Mouse (Mus musculus): ENCODE measurements around the gene Agbl4.

The Agbl4 gene

DNA sequence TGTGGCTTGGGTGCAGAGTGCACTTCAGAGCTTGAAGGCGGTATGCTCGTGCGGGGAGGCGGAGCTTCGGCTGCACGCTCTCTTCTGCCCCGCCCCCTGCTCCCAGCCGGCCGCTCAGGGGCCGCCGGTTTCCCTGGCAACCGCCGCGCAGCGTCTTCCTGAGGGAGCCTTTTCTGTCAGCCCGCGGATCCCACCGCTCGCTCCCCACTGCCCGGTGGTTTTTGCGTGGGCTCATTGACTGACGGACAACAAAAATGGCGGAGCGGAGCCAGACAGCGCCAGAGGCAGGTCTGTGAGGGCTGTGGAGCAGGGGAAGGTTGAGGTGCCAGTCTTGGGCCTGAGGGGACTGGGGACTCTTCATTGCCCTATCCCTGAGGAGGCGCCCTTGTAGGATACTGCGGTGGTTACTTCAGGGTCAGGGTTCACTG, at the start of gene Agbl4:
TSS of gene Agbl4 (plus strand) at position 44 of the 428 bp plus-strand sequence.
- peak; percentile 76 to 83 for DNase-seq (ENCODE audit: low spot score in 2 of 2)

- peak; percentile 5 to 7 for DNase-seq (ENCODE audit: low spot score in 2 of 2)
These were observed 46.6 kb upstream of the Agbl4 start for GRCm38 (mm10) chr4:110350856-110351177.

DNA sequence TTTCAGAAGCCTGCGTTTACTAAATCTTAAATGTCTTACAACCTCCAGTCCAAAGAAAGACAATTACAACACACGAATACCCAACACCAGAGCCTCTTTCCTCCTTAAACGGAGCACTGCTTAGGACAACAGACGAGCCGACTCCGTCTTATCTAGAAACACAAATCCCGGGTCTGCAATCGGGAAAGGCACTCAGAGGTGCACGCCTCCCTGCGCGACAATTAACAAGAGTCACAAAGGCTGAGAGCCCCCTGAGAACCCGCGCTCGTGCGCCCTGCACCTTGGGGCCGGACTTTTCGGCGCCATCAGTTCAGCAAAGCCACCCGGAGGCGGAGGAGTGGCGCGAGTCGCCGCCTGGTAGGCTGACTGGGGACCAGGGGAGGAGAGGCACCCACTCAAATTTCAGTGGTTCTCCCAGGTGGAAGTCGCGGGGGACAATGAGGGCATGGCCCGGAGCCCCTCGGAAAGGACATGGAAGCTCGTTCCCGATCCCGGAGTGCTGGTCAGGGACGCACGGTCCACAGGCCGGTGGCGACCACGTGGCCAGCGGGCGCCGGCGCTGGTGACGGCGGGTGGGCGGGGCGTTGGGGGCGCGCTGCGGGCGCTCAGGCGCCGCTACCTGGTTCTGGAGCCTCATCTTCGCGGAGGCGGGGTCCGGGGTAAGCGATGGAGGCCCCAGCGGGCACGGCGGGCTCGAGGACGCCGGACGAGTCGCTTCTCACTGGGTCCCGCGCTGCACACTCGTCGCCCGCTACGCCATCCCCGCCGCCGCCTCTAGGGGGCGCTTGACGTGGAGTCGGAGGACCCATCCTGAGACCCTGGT, 46.1 kb upstream of the Agbl4 start, which contains the start of gene Elavl4:
TSS of gene Elavl4 (minus strand) at position 732 of the 823 bp plus-strand sequence.
- DNase-seq (ENCODE audit: low spot score in 2 of 2): peak; percentile 74 to 82

GRCm38 (mm10) chr4:110352001-110352369, 45.5 kb upstream of the Agbl4 start:
- DNase-seq (ENCODE audit: low spot score in 2 of 2): no peak

GRCm38 (mm10) chr4:110360568-110360967, 36.9 kb upstream of the Agbl4 start:
- DNase-seq (ENCODE audit: low spot score in 2 of 2): no peak

GRCm38 (mm10) chr4:110396221-110396620, 1.2 kb upstream of the Agbl4 start:
- no peak for DNase-seq (ENCODE audit: low spot score in 2 of 2)

- no peak for DNase-seq (ENCODE audit: low spot score in 2 of 2)
These were observed 22.8 kb downstream of the Agbl4 start for GRCm38 (mm10) chr4:110420306-110420705.

- DNase-seq (ENCODE audit: low spot score in 2 of 2): no peak
These were observed 30.2 kb downstream of the Agbl4 start for GRCm38 (mm10) chr4:110427653-110428052.

- DNase-seq (ENCODE audit: low spot score in 2 of 2): peak; percentile 2 to 4
These were observed 96.9 kb downstream of the Agbl4 start for GRCm38 (mm10) chr4:110494371-110494770.

GRCm38 (mm10) chr4:110529804-110530203, 132.3 kb downstream of the Agbl4 start:
- peak; percentile 5 to 23 for DNase-seq (ENCODE audit: low spot score in 2 of 2)

DNA sequence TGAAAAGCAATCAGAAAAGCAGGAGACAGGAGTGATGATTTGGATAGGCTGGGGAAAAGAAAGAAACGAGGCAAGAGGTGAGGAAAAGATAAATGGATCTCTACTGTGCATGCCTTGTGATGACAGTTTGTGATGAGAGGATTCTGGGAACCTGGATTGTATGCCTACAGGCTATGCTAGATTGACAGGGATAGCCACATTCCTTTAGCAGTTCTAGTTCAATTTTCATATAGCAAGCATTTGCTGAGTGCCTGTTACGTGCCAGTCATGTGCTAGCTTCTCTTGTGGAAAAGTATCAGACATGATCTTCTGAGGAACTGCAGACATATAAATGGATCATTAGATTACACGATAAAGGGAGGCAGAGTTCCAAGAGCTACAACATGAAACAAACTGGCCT, 151.8 kb downstream of the Agbl4 start:
- no peak for DNase-seq (ENCODE audit: low spot score in 2 of 2)

DNA sequence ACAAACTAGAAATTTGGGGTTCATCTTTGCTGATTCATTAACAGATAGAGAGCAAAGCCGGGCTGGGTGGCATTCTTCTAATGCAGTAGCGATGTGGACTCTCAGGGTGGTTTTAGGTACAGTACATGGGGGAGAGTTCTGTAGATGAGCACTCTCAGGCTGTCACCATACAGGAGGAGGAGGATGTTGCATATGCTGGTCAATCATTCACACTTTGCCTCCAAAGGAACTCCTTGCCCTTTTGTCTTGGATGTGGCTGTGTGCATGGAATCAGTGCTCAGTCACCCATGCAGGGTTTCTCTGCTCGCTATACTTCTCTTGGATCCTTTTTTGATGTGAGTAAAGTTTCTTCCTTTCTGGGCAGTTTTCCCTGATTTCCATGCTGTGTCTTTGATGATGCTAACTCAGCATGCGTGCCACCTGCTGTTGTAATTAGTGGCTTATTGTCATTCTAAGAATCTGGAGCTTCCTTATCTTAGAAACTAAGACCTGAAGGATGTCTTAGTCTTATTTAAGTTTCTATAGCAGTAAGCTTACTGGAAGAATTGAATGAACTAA, 200.3 kb downstream of the Agbl4 start:
- DNase-seq (ENCODE audit: low spot score in 2 of 2): no peak

- DNase-seq (ENCODE audit: low spot score in 2 of 2): peak in 1 of 2 experiments; percentile 4
These were observed 244.0 kb downstream of the Agbl4 start for GRCm38 (mm10) chr4:110641417-110641816.

DNA sequence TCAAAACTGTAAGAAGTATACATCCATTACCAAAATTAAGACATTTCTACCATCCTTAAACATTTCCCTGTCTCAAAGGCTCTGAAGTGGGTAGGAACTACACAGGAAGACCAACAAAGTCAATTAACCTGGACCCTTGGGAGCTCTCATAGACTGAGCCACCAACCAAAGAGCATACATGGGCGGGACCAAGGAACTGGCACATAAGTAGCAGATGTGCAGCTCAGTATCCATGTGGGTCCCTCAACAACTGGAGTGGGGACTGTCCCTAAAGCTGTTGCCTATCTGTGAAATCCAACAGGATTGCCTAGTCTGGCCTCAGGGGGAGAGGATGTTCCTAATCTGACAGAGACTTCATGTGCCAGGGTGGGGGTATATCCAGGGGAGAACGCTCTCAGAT, 265.5 kb downstream of the Agbl4 start:
- DNase-seq (ENCODE audit: low spot score in 2 of 2): no peak

DNA sequence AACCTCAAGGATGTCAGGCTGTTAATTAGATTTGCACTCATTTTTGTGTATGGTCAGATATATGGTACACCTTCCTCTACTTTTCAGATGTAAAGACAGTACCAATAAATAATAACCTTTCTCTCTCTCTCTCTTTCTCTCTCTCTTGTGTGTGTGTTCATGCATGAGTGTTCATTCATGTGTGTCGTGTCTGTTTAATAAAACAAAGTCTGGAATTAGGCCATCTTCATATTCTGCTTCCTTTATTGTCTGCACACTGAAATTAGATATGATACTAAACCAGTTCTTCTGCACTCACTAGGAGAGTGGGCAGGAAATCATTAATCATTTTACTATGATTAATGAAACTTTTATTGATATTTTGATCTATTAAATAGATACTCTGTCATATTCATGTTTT, 276.7 kb downstream of the Agbl4 start:
- DNase-seq (ENCODE audit: low spot score in 2 of 2): no peak

DNA sequence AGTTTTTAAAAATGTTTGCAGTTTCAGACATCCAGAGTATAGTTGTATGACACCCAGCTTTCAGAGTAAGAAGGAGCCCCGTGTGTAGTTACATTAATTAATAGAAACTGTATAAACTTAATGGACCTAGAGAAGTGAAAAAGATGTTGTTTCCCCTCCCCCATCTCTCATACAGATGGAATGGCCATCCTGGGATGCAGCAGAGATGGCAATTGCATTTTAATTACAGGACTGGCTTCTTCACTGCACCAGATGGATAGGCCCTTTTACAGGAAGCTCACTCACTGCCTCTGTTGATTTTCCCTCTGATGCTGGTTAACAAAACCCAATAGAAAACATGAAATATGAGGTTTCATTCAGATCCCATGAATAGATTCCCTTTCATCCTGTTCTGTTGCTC, 337.7 kb downstream of the Agbl4 start:
- no peak for DNase-seq (ENCODE audit: low spot score in 2 of 2)

DNA sequence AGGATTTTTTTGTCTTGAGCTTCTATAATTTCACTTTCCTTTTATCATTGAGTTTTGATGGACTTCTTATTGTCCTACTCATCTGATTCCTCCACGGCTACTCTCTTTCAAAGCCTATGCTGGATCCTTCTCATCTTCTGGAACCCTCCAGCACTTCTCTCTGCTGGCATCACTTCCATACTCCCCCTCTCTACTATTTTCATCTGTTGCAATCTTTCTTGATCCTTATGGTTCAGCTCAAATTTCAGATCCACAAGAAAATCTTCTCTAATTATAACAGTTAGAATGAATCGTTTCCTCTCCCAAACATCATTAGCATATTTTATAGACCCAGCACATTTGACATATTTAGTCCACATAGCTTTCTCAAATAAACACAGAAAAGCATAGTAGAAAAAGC, 360.5 kb downstream of the Agbl4 start:
- DNase-seq (ENCODE audit: low spot score in 2 of 2): peak; percentile 35 to 43

DNA sequence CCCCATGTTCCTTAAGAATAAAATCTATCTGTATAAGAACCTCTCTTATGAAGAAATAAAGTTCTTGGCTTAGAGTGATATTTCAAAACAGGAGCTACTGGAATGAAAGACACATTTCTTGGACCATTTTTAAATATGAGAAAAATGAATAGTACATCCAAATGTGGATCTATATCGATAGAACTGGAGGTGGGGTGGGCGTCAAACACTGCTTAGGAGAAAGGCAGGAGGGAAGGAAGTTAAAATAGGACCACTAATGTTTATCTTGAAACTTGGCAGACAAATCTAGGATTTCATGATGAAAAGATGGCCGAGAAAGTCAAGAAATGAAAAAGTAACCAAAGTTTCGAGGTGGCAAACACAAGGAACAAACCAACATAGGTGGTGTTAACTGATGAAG, 391.1 kb downstream of the Agbl4 start:
- peak in 1 of 2 experiments; percentile 20 for DNase-seq (ENCODE audit: low spot score in 2 of 2)

GRCm38 (mm10) chr4:110799902-110800301, 402.4 kb downstream of the Agbl4 start:
- DNase-seq (ENCODE audit: low spot score in 2 of 2): peak; percentile 53 to 77

DNA sequence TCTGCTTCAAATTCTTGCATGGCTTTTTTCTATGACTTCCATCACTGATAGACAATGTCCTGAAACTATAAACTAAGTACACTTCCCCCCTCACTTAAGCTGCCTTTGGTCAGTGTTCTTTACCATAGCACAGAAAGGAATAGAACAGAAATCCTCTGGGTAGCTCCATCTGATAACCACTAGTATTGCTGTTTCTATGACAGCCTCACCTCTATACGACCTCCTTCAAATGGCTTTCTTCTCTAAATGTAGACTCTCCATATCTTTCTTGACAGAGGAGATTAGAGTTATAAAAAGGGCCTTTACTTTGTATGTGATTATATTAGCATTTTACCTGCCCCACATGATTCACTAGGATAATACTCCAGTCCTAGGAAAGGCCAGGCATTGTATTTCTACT, 413.5 kb downstream of the Agbl4 start:
- no peak for DNase-seq (ENCODE audit: low spot score in 2 of 2)

DNA sequence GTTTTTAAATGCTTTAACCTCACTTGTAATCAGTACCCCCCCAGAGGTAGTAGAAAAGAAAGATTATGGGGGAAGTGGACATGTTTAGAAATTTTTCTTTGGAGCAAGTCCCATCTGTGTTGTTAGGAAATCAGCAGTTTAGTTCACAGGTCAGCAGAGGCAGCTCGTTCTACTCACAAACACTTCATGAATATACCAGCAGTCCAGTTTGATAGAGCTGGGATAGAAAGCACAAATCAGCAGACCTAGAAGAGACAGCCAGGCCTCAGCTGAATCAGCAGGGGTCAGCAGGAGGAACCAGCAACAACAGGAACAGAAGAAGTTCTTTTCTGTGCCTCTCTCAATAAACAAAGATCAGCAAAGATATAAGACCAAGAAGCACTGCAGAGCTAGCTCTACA, 435.3 kb downstream of the Agbl4 start:
- DNase-seq (ENCODE audit: low spot score in 2 of 2): no peak

DNA sequence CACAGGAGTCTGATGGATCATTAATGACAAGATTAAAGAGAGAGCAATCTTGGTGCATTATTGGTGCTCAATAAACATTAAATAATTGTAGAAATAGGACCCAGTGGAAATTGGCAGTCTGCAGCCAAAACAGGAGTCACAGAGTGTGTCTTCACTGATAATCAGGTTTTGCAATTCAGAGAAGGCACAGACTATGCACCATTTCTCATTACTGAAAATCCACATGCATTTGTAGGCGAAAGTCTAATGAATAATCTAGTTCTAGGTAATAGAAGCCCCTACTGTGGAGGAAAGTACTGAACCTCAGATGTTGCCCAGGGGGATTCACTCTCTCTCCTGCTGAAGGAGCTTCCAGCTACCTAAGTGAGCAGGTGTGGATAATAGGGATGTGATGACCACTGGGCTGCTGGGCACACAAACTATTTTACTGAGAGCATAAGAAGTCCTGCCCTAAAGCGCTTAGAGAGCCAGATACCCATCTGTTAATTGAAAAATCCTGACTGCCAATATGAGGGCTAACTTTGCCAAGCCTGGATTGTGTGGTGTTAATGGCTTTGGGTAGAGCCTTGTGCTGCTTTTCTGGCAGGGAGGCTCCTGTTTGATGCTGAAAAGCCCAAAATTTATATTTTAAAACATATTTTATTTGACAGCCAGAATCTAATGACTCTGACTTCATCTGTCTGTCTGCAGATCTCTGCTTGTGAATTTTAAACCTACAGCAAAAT, 482.4 kb downstream of the Agbl4 start:
- no peak for DNase-seq (ENCODE audit: low spot score in 2 of 2)

DNA sequence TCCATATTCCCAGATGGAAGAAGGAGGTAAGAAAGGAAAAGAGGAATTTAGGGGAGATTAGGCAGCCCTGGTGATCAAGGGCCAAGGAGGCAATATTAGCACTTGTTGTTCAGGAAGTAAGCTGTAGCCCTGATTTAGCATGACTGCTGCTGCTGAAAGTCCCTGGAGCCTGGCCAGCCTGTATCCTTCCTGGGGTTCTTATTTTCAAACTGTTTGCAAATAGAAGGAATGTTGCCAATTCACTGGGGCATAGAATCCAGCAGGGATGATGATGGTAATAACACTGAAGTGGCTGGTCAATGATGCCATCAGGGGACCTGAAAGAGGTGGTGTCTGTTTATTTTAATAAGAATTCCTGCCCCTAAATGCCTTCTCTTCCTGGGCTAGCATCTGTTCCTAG, 518.6 kb downstream of the Agbl4 start:
- peak; percentile 39 to 54 for DNase-seq (ENCODE audit: low spot score in 2 of 2)
